Mouse (Mus musculus): Measurements from ENCODE around the gene Slx4. TPM values are rescaled to one million over a fixed set of nuclear protein-coding genes. Genes with fewer than 3 reads are reported as not detected.

The Slx4 gene
- total and polyA plus RNA-seq, 3 experiments, result 24.3 to 35.2 TPM; not detected in 1

DNA sequence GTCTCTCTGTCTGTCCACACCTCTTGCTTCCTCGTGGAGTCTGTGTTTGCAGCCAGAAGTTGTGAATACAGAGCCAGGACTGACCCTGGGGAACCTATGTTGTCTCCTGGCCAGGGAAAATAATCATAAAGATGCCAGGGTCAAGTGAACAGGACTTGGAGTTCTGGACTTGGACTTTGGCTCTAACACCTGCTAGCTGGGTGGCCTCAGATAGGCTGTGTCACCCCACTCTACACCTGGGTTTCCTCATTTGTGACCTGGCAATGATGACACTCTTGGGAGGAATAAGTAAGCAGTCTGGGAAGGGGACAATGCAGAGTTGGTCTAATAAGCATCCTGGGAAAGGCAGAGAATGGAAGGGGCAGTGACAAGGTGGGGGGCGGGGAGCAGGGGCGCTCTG is 38.0 kb downstream of the Slx4 start:
- no peaks in the 10 kb centered on the region for H3K9me3 ChIP-seq (replicated peaks; ENCODE audit: insufficient read depth, low read length)
- no peaks in the 10 kb centered on the region for H3K36me3 ChIP-seq (ENCODE audit: control insufficient read depth in 1 of 2, insufficient read depth in 2 of 2, low read length in 2 of 2)
- DNase-seq (ENCODE audit: low read depth, low spot score), result no peak
- no peaks in the 10 kb centered on the region for H3K4me1 ChIP-seq (ENCODE audit: control insufficient read depth in 1 of 2, insufficient read depth in 2 of 2, low read length in 2 of 2)
- H3K4me3 ChIP-seq (ENCODE audit: control insufficient read depth in 1 of 2, insufficient read depth in 1 of 2, low read depth in 2 of 2, low read length in 2 of 2), result no peak overlapping the region
- H3K27ac ChIP-seq (ENCODE audit: control insufficient read depth, low read depth, low read length), result no peak overlapping the region
- H3K79me2 ChIP-seq (ENCODE audit: control insufficient read depth, insufficient read depth, low read length, poor library complexity), result no peaks in the 10 kb centered on the region
- TF ChIP-seq HCFC1 (IDR thresholded peaks at IDR 0.05; ENCODE audit: low read depth, low read length), result no peak
- TF ChIP-seq TBP (IDR thresholded peaks at IDR 0.05; ENCODE audit: low read depth, low read length), result no peak
- TF ChIP-seq CHD1 (IDR thresholded peaks at IDR 0.05; ENCODE audit: low read depth, low read length), result no peak
- no peak for TF ChIP-seq POLR2AphosphoS2 (IDR thresholded peaks at IDR 0.05; ENCODE audit: low read length)
- no peak for TF ChIP-seq KAT2A (conservative IDR thresholded peaks at IDR 0.05; ENCODE audit: low read depth, low read length)
- no peak for TF ChIP-seq MXI1 (IDR thresholded peaks at IDR 0.05; ENCODE audit: low read depth, low read length)
- TF ChIP-seq MAX (IDR thresholded peaks at IDR 0.05; ENCODE audit: low read length), result no peak
- no peak for TF ChIP-seq ETS1 (IDR thresholded peaks at IDR 0.05; ENCODE audit: low read depth, low read length)
- TF ChIP-seq ELF1 (IDR thresholded peaks at IDR 0.05; ENCODE audit: low read depth, low read length), result no peak
- TF ChIP-seq ZC3H11A (IDR thresholded peaks at IDR 0.05; ENCODE audit: low read depth, low read length), result no peak
- TF ChIP-seq CTCF (IDR thresholded peaks at IDR 0.05 in 2 of 3, conservative IDR thresholded peaks at IDR 0.05 in 1 of 3; ENCODE audit: control insufficient read depth in 1 of 3, insufficient read depth in 1 of 3, low read depth in 2 of 3, low read length in 3 of 3, poor library complexity in 1 of 3, severe bottlenecking in 1 of 3), result no peak
- no peak for TF ChIP-seq ZNF384 (IDR thresholded peaks at IDR 0.05; ENCODE audit: low read depth, low read length)
- TF ChIP-seq MAZ (IDR thresholded peaks at IDR 0.05; ENCODE audit: low read depth, low read length), result no peak
- no peak for TF ChIP-seq TAL1 (IDR thresholded peaks at IDR 0.05; ENCODE audit: low read length)
- TF ChIP-seq JUND (IDR thresholded peaks at IDR 0.05; ENCODE audit: low read depth, low read length), result no peak
- TF ChIP-seq USF2 (IDR thresholded peaks at IDR 0.05; ENCODE audit: borderline replicate concordance in 1 of 2, insufficient read depth in 1 of 2, low read depth in 1 of 2, low read length in 2 of 2), result no peak
- no peak for TF ChIP-seq TCF12 (IDR thresholded peaks at IDR 0.05; ENCODE audit: low read depth, low read length)
- no peak for TF ChIP-seq RAD21 (IDR thresholded peaks at IDR 0.05; ENCODE audit: low read depth, low read length)
- no peak overlapping the region for H3K9ac ChIP-seq (ENCODE audit: control insufficient read depth, low read depth, low read length, poor library complexity, severe bottlenecking)
- no peaks in the 10 kb centered on the region for H3K27me3 ChIP-seq (ENCODE audit: control insufficient read depth in 1 of 2, insufficient read depth in 2 of 2, low read length in 2 of 2)

DNA sequence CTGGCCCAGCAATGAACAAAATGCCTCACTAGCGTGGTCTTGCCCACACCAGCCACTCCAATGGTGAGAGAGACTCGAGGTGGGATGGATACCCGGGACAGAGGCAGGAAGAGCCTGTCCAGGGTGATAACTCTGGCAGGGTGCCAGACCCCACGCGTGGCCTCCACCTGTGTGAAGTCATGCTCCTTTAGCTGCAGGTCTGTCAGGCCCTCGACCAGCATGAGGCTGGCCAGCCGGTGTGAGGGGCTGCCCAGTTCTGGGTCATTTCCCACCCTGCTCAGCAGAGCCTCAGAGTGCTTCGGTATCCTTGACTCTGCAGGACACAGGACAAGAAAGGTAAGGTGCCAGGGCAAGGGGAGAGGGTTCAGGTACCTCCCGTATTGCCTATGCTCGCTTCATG is 38.6 kb downstream of the Slx4 start:
- Histone ChIP-seq H3K4me1 (ENCODE audit: control insufficient read depth in 1 of 2, insufficient read depth in 2 of 2, low read length in 2 of 2) (no peaks in the 10 kb centered on the region), H3K4me3 (ENCODE audit: control insufficient read depth in 1 of 2, insufficient read depth in 1 of 2, low read depth in 2 of 2, low read length in 2 of 2) (no peak overlapping the region), H3K27ac (ENCODE audit: control insufficient read depth, low read depth, low read length) (no peak overlapping the region), H3K36me3 (ENCODE audit: control insufficient read depth in 1 of 2, insufficient read depth in 2 of 2, low read length in 2 of 2) (no peaks in the 10 kb centered on the region), H3K79me2 (ENCODE audit: control insufficient read depth, insufficient read depth, low read length, poor library complexity) (no peaks in the 10 kb centered on the region), H3K9me3 (replicated peaks; ENCODE audit: insufficient read depth, low read length) (no peaks in the 10 kb centered on the region), H3K9ac (ENCODE audit: control insufficient read depth, low read depth, low read length, poor library complexity, severe bottlenecking) (no peak overlapping the region), H3K27me3 (ENCODE audit: control insufficient read depth in 1 of 2, insufficient read depth in 2 of 2, low read length in 2 of 2) (no peaks in the 10 kb centered on the region)
- TF ChIP-seq SIN3A (IDR thresholded peaks at IDR 0.05; ENCODE audit: low read length) (no peak), ZMIZ1 (IDR thresholded peaks at IDR 0.05; ENCODE audit: low read depth, low read length) (no peak), ETS1 (IDR thresholded peaks at IDR 0.05; ENCODE audit: low read depth, low read length) (no peak), HCFC1 (IDR thresholded peaks at IDR 0.05; ENCODE audit: low read depth, low read length) (no peak)
- no peak for DNase-seq (ENCODE audit: low read depth, low spot score)

Measured in MEL (cell line).